Mouse (Mus musculus) kidney, adult 2 months (tissue): Measurements from ENCODE around the gene Stambp. TPM values are rescaled to one million over a fixed set of nuclear protein-coding genes. Genes with fewer than 3 reads are reported as not detected.

Experiments
- DNase-seq: peaks from one replicate; pipeline ENCODE4 v3.0.0; 2021
- H3K27ac ChIP-seq: fragments of 200-500 bp; 2 replicates; pipeline ENCODE4 v1.5.1; 2012; ENCODE audit warnings: low read depth, low read length, control low read depth, inconsistent platforms; ENCODE audit not compliant: insufficient read depth
- H3K27me3 ChIP-seq: fragments of 200-500 bp; replicated peaks from 2 replicates; pipeline ENCODE4 v1.6.1; 2012; ENCODE audit warnings: mild to moderate bottlenecking, moderate library complexity, low read length, inconsistent platforms; ENCODE audit not compliant: control insufficient read depth, insufficient read depth
- H3K36me3 ChIP-seq: fragments of 200-500 bp; 2 replicates; pipeline ENCODE4 v1.6.1; 2012; ENCODE audit warnings: mild to moderate bottlenecking, moderate library complexity, low read length, inconsistent platforms; ENCODE audit not compliant: control insufficient read depth, insufficient read depth
- H3K4me1 ChIP-seq: fragments of 200-500 bp; 2 replicates; pipeline ENCODE4 v1.6.1; 2011; ENCODE audit warnings: low read length; ENCODE audit not compliant: control insufficient read depth, insufficient read depth
- H3K4me3 ChIP-seq: fragments of 200-500 bp; 2 replicates; pipeline ENCODE4 v1.5.1; 2011; ENCODE audit warnings: mild to moderate bottlenecking, low read depth, low read length, control low read depth; ENCODE audit not compliant: insufficient read depth
- CTCF ChIP-seq: fragments of 200-500 bp; conservative IDR thresholded peaks from 2 replicates; pipeline ENCODE4 v1.5.1; 2011; ENCODE audit warnings: low read depth, mild to moderate bottlenecking, control low read depth, low read length, moderate library complexity, mixed read lengths; ENCODE audit not compliant: insufficient read depth, insufficient read length
- POLR2A ChIP-seq: fragments of 200-500 bp; IDR thresholded peaks from one replicate; pipeline ENCODE4 v1.6.1; 2011; ENCODE audit warnings: low read depth, low read length, control low read depth
- WGBS: fragments of 180-500 bp; shearing (Covaris S2); methylation state at CpG from one replicate; pipeline ENCODE4 v1.1.7; 2018; 5-methylcytosine and 5-hydroxymethylcytosine counted together
- polyA plus RNA-seq: library from polyadenylated mRNA; depleted of rRNA; stranded (reverse); fragments of >200 nt; gene quantifications from 2 replicates; pipeline ENCODE4 v1.2.3, GENCODE M21; 2012

Stambp gene
- polyA plus RNA-seq, 1 experiment: 13.9 TPM

- DNase-seq: no peak
- 79% methylated on average over 12 of the region's 12 CpGs for WGBS
- no peaks in the 10 kb centered on the region for H3K27me3 ChIP-seq
- no peaks in the 10 kb centered on the region for H3K4me1 ChIP-seq
- no peaks in the 10 kb centered on the region for H3K36me3 ChIP-seq
- no peak within 1 kb of the TSS for H3K4me3 ChIP-seq
- no peak within 1 kb of the TSS for H3K27ac ChIP-seq
- TF ChIP-seq POLR2A: no peak
- no peak for TF ChIP-seq CTCF
Observed at GRCm38 (mm10) chr6:83536028-83536794, 36.3 kb downstream of the Stambp start, which contains the start of gene Actg2. Actg2 (minus strand) TSS chr6:83536265.

- Histone ChIP-seq H3K27ac (no peak overlapping the region), H3K27me3 (no peaks in the 10 kb centered on the region), H3K4me3 (no peak overlapping the region), H3K36me3 (no peaks in the 10 kb centered on the region), H3K4me1 (no peaks in the 10 kb centered on the region)
- 83% methylated on average over 2 of the region's 2 CpGs for WGBS
- TF ChIP-seq CTCF: no peak
- no peak for TF ChIP-seq POLR2A
- DNase-seq: no peak
Observed at GRCm38 (mm10) chr6:83532608-83533007, 39.9 kb downstream of the Stambp start.

GRCm38 (mm10) chr6:83523194-83523593 is 49.3 kb downstream of the Stambp start:
- H3K36me3 ChIP-seq: no peaks in the 10 kb centered on the region
- no peak overlapping the region for H3K27ac ChIP-seq
- no peak overlapping the region for H3K4me3 ChIP-seq
- TF ChIP-seq CTCF: no peak
- no peak for TF ChIP-seq POLR2A
- H3K4me1 ChIP-seq: no peaks in the 10 kb centered on the region
- no peak for DNase-seq
- no peaks in the 10 kb centered on the region for H3K27me3 ChIP-seq
- 56% methylated on average over 6 of the region's 6 CpGs for WGBS

- Histone ChIP-seq H3K27ac (no peak overlapping the region), H3K36me3 (no peaks in the 10 kb centered on the region), H3K4me3 (no peak overlapping the region), H3K4me1 (no peaks in the 10 kb centered on the region), H3K27me3 (no peaks in the 10 kb centered on the region)
- 68% methylated on average over 6 of the region's 6 CpGs for WGBS
- TF ChIP-seq POLR2A (no peak), CTCF (no peak)
- no peak for DNase-seq
Observed at GRCm38 (mm10) chr6:83521784-83522183, 50.7 kb downstream of the Stambp start.

GRCm38 (mm10) chr6:83518637-83519036 is 53.9 kb downstream of the Stambp start:
- no peak for TF ChIP-seq CTCF
- no peak for TF ChIP-seq POLR2A
- Histone ChIP-seq H3K27ac (no peak overlapping the region), H3K4me1 (no peaks in the 10 kb centered on the region), H3K36me3 (no peaks in the 10 kb centered on the region), H3K4me3 (no peak overlapping the region), H3K27me3 (no peaks in the 10 kb centered on the region)
- WGBS: 79% methylated on average over 3 of the region's 3 CpGs
- no peak for DNase-seq

GRCm38 (mm10) chr6:83515172-83515571 is 57.4 kb downstream of the Stambp start:
- Histone ChIP-seq H3K36me3 (no peaks in the 10 kb centered on the region), H3K27me3 (no peaks in the 10 kb centered on the region), H3K4me1 (no peaks in the 10 kb centered on the region), H3K27ac (no peak overlapping the region), H3K4me3 (no peak overlapping the region)
- DNase-seq: no peak
- WGBS: 80% methylated on average over 3 of the region's 3 CpGs
- TF ChIP-seq POLR2A (no peak), CTCF (no peak)

- H3K36me3 ChIP-seq: no peaks in the 10 kb centered on the region
- WGBS: 4% methylated on average over 1 of the region's 1 CpGs
- peak; percentile 78 for DNase-seq
Observed at GRCm38 (mm10) chr6:83512495-83512894, 60.0 kb downstream of the Stambp start.

More at GRCm38 (mm10) chr6:83512495-83512894, 60.0 kb downstream of the Stambp start:
- no peaks in the 10 kb centered on the region for H3K27me3 ChIP-seq
- H3K4me1 ChIP-seq: no peaks in the 10 kb centered on the region
- TF ChIP-seq POLR2A: no peak
- peak; percentile 82 for TF ChIP-seq CTCF
- H3K27ac ChIP-seq: no peak overlapping the region
- no peak overlapping the region for H3K4me3 ChIP-seq
